ENCODE assay signal across 8 mouse cellular contexts in the genomic region with DNA sequence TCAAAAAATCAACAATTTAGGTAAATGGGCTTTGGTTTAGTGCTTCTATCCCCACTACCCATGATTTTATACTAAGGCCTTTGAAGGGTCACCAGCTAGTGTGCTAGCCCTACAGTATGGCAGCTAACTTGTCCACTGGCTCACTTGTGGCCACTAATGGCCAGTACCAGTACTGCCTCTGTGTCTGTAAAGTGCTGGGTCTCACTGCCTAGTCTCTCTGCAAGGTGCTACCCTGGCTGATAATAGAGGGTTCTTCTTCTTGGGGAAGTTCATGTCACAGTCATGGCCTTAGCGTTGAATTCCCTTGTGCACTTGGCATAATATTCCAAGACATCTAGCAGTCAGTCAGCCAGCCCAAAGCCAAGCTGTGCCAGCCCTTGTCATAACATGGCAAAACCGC. TPM values are rescaled to one million over a fixed set of nuclear protein-coding genes. Genes with fewer than 3 reads are reported as not detected.
DNase-seq lines count a peak whose midpoint lies in the region; ATAC-seq and TF ChIP-seq lines count a peak whose summit lies in the region.

No protein-coding gene starts in this region.

- no peaks in the 10 kb centered on the region for H3K4me1 ChIP-seq in midbrain, embryonic 10.5 days
- H3K4me1 ChIP-seq in midbrain, embryonic 15.5 days: no peaks in the 10 kb centered on the region
- no peaks in the 10 kb centered on the region for H3K4me1 ChIP-seq in cortical plate, adult 2 months (ENCODE audit: control insufficient read depth, insufficient read depth, low read length)

- H3K4me2 ChIP-seq in midbrain, embryonic 15.5 days: no peak overlapping the region

- H3K27ac ChIP-seq in midbrain, embryonic 10.5 days (replicated peaks): no peak overlapping the region
- no peak overlapping the region for H3K27ac ChIP-seq in midbrain, embryonic 15.5 days
- H3K27ac ChIP-seq in cortical plate, adult 2 months (ENCODE audit: insufficient read depth, low read length): no peak overlapping the region

- ATAC-seq in cerebellum, adult (ENCODE audit: insufficient number of reproducible peaks, low FRiP score, low TSS enrichment): no peak
- no peak for ATAC-seq in midbrain, embryonic 15.5 days (replicated peaks)

- H3K36me3 ChIP-seq in midbrain, embryonic 10.5 days: peaks cover 85% of the 10 kb centered on the region
- peaks cover under 1% of the 10 kb centered on the region; the same call in 1 of the 2 replicates for H3K36me3 ChIP-seq in midbrain, embryonic 15.5 days (replicated peaks)

- H3K9ac ChIP-seq in midbrain, embryonic 15.5 days: no peak overlapping the region

- H3K27me3 ChIP-seq in midbrain, embryonic 10.5 days (ENCODE audit: low read depth, poor library complexity, severe bottlenecking): no peaks in the 10 kb centered on the region
- no peaks in the 10 kb centered on the region for H3K27me3 ChIP-seq in midbrain, embryonic 15.5 days (replicated peaks)

- WGBS in midbrain, embryonic 10.5 days: 91% methylated on average over 2 of the region's 2 CpGs
- 98% methylated on average over 2 of the region's 2 CpGs for WGBS in midbrain, embryonic 15.5 days

- no peak overlapping the region for H3K4me3 ChIP-seq in midbrain, embryonic 10.5 days
- no peak overlapping the region for H3K4me3 ChIP-seq in midbrain, embryonic 15.5 days
- H3K4me3 ChIP-seq in cortical plate, adult 2 months (ENCODE audit: insufficient read depth, low read length): no peak overlapping the region

- no peak for TF ChIP-seq POLR2A in cortical plate, adult 2 months (IDR thresholded peaks at IDR 0.05; ENCODE audit: extremely low read depth, insufficient read depth, low read length)

- TF ChIP-seq CTCF in cortical plate, adult 2 months (IDR thresholded peaks at IDR 0.05; ENCODE audit: extremely low read depth, insufficient read depth, low read length): peak; percentile 46

- peak; percentile 56 to 63 for DNase-seq in cerebellum, postnatal 14 days
- DNase-seq in midbrain, embryonic 10.5 days (ENCODE audit: low spot score): peak; percentile 28
- DNase-seq in lung, adult 18-20 months: peak; percentile 24 to 31
- no peak for DNase-seq in urinary bladder, adult 2 months (ENCODE audit: low spot score)
- DNase-seq in frontal cortex, postnatal 25 days (ENCODE audit: low spot score in 2 of 2): no peak

- no peaks in the 10 kb centered on the region; the same call in 1 of the 2 replicates for H3K9me3 ChIP-seq in midbrain, embryonic 10.5 days (replicated peaks)
- no peaks in the 10 kb centered on the region for H3K9me3 ChIP-seq in midbrain, embryonic 15.5 days

RNA-seq across cellular contexts. Expression of gene Slc12a8, which starts 36.0 kb away (rescaled TPM):
- 1.5 and 1.9 TPM in 2 replicates for polyA plus RNA-seq in midbrain, embryonic 10.5 days (2016; fragmentation: Nextera tagmentation; extraction: Ambion mirVana)
- 0.65 and 0.82 TPM in 2 replicates for polyA plus RNA-seq in midbrain, embryonic 15.5 days (2015; fragmentation: Nextera tagmentation; extraction: Ambion mirVana)
- 0.74 and 1.2 TPM in 2 replicates for polyA plus RNA-seq in cortical plate, adult 2 months (2012; rRNA removed)
- polyA plus RNA-seq in urinary bladder, adult 2 months (2012; rRNA removed): 7.1 and 7.7 TPM in 2 replicates

Comparison
In these comparisons a context has a peak if more than half of its experiments do, and no peak if none do; other contexts are left out.
1. DNase-seq: peak in cerebellum, postnatal 14 days (2 of 2), midbrain, embryonic 10.5 days (single experiment) and lung, adult 18-20 months (2 of 2); none in urinary bladder, adult 2 months (single experiment) and frontal cortex, postnatal 25 days (0 of 2).